Mouse (Mus musculus) natural killer cell, adult 2 months (primary cell): ENCODE measurements at regions not wholly inside any gene's neighbourhood (a gene's known extent, or its start where the extent isn't known, plus 50 kb on each side); places are given as distances from the start of the nearest gene placed in this dataset.

Source experiments
- DNase-seq, 2 experiments: peaks; one replicate each; pipeline ENCODE4 v3.0.0; 2022; ENCODE audit warnings: low spot score in 2 of 2

DNA sequence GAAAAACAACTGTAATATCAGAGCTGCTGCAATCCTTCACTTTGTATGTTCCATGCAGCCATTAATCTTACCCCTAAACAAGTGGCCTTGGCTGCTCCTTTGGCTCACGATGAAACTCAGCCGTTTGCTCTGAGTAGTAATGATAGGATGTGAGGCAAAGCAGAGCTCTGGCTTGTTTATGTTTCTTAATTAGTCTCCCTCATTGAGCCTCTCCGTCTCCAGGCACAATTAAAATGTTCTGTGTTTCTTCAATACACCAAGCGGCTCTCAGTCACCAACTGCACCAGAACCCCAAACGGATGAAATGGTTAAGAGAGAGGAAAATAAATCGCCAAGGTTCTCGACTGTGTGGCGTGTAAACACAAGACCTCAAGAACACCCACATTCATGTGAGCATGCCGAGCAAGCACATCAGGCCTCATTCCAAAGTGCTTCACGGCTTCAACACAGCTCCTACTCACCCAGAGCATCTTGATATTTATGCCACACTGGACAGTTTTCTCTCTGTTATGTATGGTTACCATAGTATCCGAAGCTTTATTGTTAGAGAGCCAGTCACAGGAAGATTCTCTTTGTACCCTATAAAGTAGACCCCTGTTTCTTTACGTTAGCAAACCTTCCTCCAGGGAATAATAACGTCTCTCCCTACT lies 280.4 kb downstream of the Lyplal1 start:
- DNase-seq, result no peak

DNA sequence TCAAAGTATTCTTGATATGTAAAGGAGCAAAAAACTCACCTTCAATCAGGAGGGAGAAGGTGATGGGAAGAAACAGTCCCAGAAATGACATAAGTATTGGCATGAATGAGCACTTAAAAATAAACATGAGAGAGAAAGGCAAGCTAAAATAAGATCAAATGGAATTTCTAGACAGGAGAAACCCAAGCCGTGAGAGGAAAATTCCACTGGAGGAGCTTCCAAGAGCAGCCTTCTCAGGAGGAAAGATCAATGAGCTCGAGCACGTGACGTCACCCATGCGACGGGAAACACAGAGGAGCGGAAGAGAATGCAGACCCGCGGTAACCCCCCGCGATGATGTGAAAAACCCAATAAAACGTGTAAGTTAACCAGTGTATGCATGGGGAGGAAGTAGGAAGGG lies 274.6 kb downstream of the Lyplal1 start:
- DNase-seq, result no peak

DNA sequence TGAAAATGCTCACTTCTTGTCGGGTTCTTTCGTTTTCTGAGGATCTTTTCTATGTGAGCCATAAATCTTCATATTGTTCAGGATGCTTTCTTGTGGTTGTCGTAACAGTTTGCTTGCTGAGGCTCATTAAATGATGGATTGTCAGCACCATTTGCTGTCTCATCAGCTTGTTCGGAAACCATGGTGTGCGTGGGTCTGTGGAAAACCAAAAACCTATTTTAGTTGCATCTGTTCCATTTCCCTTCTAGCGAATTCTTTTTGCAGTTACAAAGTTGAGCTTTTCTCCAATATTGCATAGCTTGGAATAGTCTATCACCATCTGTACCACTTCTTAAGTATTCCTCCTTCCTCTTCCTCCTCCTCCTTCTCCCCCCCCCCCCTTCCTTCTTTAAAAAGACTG lies 269.9 kb downstream of the Lyplal1 start:
- DNase-seq, result no peak

DNA sequence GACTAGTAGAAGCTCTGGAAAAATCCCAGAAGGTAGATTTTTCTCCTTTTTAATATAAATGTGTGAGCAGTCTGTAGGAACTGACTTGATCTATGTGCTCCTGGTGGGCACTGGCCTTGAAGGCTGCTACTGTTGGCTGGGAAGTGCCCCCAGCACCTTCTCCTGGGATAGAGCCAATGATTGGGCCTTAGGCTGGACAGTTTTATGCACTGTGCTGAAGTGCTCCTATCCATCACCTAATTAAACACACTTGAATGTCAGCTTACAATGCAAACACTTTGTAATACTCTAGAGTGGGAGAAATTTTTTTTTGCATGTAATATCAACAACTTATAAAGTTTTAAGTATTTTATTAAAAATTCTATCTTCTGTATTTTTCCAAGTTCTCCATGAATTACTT lies 266.5 kb downstream of the Lyplal1 start:
- DNase-seq, result no peak

DNA sequence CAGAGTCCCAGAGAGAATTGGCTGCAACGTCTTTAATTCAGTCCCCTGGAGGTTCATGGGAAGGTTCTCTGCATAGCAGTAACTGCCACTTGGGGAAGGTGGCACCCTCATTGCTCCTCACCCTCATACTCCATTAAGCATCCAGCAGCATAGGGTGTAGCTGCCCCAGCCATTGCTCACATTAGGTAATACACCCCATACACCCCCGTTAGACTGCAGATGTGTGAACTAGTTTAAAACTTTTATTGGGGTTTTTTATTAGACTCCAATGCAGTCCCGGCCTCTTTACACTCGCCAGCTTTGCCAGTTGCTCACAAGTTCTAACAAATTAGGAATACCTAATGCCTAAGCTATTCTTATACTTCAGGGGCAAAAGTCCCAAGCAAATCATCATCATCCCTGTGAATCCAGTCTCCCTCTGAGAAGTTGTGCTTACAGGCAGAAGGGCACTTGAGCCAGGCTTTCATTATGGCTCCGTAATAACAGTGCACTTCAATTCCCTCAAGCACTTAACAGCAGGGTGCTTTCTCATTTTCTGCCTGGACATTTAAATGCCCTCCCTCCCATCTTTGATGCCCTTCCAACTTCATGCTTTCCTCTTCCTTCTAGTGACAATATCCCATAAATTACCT lies 265.7 kb downstream of the Lyplal1 start:
- no peak for DNase-seq

DNA sequence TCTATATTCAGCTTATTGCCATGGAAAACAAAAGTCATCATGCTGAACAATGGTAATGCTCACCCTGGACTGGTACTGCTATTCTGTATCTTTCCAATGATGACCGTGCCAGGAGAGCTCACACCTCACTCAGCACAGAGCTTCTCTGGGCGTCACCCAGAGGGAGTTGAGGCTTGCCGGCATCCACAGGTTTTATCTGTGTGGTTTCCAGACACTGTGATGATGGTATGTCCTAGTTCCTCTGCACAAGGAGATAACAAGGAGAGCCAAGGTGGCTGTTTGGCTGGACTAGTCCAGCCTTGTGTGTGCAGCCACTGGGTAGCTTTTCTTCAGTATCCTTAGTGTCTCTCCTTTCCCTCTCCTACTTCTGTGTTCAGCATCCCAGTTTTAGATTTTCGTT lies 255.4 kb downstream of the Lyplal1 start:
- DNase-seq, result no peak

DNA sequence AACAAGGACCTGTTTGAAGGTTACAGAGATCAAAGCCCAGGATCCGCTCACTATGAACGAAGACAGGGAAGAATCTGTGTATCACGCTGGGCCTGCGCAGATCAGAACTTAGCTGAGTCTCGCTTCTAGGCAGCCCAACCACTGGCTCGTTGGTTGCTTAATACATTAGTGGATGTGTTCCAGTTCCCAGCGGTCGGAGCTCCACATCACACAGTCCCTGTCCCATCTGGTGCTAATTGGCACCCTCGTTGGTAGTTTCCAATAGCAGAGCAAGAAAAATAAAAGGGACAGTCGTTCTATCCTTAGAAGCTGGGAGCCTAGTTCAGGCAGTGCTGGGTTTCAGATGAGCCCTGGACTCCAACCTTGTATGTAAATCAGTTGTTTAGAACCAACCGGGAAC lies 251.2 kb downstream of the Lyplal1 start:
- DNase-seq, result no peak

DNA sequence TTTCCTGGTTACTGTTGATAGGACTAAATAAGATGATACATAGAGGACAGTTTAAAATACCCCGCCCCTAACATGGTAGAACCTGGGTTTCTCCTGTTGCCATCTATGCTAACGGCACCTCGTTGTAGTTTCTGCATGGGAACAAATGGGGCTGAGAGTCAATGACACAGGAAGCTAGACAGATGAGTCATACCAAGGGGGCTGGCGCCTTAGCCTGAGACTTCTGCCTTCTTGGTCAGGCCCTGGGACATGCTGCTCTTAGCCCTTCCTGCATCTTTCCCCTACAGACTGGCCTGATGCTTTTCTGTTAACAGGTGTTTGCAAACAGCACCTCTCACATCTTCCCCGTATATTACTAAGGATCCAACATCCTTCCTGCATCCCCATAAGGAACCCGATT lies 250.5 kb downstream of the Lyplal1 start:
- DNase-seq, result no peak

DNA sequence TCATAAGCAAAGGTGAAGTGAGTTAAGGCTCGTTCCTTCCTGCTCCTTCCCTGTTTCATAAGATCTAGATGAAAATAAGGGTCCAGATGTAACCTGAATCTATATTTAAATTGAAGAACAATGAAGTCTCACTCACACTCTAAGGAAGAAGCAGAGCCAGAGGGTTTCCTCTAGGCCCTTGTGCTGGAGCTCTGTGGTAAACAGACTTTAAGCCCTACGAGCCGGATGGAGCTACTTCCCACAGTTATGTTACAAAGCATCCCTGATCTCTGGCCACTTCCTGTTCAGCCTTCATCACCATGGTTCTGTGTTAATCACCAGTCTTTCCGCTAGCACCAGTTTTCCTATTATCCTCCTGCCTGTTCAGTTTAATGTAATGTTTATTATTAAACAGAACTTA lies 250.1 kb downstream of the Lyplal1 start:
- DNase-seq, result no peak

DNA sequence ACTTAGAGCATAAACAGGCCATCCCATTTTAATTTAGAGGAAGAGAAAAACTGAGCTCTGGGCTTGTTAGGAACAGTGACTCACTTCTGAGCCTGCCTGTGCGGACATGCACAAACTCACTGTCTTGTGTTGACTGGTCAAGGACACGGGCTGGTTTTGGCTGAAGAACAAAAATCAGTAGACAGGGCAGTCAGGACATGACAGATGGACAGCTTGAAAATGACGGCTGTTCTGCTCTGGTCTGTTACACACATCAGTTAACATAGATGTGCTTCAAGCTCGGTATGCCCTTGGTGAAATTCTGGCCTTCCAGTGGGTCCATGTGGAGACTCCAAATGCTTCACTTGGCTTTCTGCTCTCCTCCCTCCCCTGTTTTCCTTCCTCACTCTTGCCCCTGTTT lies 248.4 kb downstream of the Lyplal1 start:
- DNase-seq, result no peak

DNA sequence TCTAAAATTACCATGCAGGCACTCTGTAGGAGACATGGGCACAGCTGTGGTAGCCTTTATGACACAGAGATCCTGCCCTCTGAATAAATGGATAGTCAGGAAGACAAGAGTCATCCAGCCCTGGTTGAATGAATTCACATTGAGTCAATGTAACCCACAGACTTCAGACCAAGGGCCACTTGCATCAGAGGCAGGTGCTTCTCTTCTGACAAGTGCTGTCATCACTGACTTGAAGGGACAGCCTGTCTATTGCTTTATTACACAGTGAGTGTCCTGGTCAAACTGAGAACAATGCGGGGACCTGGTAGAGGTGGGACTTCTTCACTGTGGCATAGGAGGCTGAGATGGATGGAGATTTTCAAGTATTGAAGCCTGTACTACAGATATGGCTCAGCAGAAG lies 230.1 kb downstream of the Lyplal1 start:
- DNase-seq, result no peak

DNA sequence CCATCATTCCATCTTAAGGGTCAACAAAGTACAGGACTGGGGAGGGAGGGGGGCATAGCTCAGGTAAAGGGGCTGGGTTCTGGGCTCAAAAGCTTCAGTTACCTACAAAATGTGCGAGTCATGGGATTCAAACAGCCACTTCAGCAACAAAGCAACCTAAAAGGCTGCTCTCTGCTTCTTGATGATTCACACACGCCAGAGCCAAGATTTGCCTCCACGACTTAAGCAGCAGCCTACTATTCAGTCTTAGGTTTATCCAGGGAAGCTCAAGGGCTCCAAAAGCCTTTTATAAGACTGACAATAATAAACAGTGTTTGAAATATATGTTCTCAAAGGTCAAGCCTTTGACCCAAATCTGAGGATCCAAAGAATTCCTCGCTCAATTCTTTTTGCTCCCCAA lies 225.3 kb downstream of the Lyplal1 start:
- DNase-seq, result no peak

DNA sequence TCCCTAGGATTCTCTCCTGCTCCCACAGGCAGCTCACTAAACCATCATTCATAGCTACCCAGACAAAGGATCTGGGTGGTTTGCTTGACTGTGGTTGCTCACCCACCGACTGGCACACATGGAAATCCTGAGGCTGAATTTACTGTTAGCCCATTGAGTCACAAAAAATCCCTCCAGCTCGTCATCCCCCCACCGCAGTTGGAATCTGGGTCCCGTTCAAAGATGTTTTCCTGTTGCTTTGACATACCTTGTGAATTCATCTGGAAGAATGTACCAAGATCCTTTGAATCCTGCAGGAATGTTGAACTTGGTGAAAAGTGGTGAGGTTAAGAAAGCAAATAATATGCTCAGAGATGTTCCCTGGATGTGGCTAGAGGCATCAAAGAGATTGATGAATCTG lies 223.7 kb downstream of the Lyplal1 start:
- no peak for DNase-seq

DNA sequence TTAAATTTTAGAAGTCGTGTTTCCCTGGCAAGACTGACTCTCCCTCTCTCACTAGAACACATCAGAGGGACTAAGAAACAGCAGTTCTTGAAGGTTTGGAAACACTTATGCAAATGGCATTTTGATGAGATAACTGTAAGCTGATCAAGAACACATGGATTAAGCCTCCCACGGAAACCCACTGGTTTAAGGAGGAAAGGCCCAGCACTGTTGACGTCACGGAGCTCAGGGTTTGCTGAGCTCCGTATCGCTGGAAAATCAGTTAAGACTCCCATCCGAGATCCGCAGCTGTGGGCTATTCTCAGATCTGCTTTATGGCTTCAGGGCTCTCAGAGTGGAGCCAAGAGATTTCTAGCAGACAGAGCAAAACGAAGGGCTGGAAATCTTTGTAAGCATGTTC lies 218.6 kb downstream of the Lyplal1 start:
- no peak for DNase-seq

DNA sequence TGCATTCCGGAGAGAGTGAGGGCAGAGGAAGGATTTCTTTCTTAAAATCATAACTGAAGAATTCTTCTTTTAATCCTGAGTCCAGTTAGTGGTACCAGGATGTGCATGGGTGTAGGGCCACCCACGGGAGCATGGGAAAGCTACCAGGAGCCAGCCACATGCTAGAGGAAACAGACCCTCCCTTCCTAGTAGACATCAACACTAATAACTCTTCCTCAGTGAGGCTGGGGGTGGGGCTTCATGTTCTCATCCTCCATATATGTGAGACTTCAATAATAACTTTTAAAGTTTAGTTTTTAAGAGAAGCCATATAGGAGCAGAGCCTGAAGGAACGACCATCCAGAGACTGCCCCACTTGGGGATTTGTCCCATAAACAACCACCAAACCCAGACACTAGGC lies 216.8 kb downstream of the Lyplal1 start:
- DNase-seq, result no peak

DNA sequence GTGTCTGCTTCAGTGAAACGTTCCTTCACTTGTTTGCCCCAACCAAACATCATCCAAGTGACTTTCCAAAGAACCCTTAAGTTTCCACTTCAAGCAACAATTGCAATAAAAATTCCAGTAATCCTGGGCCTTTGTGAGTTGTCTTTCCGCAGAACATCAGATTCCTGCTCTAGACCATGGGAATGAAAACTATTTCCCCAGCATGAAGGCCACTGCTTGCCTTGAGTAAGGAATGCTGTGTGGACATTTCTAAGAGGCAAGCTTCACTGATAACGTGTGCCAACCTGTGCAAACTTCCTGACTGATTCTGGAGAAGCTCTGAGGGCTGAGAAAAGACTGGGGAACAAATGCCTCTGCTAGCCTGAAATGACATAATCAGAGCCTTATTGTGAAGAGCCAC lies 214.7 kb downstream of the Lyplal1 start:
- no peak for DNase-seq

DNA sequence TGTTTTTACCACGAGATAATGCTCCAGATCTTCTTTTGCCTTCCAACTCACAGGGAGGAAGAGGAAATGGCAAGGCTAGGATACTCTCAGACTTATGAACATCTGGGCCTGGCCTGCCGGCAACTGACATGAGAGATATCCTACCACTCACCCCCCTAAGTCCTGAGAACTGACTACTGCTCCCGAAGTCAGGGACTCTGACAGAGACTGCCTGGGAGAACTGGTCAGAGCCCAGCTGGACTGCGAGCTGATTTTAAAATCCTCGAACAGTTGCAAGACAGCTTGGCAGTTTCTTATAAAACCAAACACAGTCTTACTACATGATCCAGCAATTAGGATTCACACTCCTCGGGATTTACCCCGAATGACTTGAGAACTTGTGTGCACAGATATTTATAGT lies 211.4 kb downstream of the Lyplal1 start:
- DNase-seq, result no peak

DNA sequence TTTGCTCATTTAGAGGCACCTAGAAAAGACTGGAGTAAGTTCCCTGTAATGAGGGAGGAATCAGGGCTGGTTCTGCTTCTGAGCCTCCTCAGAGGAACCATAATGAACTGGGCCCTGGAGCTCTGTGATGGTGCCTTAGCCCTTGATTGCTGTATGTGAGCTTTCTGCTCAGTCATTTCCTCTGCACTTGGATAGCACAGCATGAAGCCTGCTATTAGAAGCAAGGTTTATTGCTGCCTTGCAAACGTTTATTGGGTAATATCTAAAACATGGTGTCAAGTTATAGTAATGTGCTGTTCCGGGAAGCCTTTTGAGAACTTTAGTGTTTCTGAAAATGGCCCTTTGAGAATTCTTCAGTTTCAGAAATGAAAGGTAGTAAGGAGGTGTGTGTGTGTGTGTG lies 201.5 kb downstream of the Lyplal1 start:
- DNase-seq, result no peak

DNA sequence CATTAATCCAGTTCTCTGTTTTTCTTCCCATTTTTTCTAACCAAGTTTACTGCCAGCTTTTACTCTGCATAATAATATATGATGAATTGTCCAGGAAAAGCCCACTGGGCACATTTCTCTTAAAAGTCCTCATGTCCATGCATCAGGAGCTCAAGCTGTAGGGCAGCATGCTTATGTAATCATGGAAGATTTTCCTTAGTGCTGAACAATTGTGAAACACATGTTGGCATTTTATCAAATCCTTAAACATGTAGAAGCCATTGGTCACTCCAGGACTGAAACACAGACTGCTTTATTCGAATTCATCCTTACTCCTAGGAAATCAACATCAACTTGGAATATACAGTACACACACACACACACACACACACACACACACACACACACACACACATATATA lies 198.4 kb downstream of the Lyplal1 start:
- DNase-seq, result no peak

DNA sequence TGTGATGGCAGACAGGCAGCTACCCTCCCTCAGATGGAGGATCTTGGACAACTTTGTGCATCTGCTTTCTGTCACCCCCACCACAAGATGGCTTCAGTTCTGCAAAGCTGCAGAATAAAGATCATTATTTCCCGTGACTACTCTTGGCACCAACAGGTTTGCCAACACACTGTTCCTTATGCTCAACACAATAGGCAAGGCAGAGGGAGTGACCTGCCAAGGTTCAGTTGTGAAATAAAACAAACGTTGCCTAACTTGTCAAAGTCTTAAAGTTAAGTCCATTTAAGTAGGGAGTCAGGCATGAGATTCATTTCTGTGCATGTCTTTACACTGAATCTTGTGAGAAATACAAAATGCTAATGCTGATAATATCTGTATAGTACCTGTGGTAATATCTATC lies 193.4 kb downstream of the Lyplal1 start:
- no peak for DNase-seq

DNA sequence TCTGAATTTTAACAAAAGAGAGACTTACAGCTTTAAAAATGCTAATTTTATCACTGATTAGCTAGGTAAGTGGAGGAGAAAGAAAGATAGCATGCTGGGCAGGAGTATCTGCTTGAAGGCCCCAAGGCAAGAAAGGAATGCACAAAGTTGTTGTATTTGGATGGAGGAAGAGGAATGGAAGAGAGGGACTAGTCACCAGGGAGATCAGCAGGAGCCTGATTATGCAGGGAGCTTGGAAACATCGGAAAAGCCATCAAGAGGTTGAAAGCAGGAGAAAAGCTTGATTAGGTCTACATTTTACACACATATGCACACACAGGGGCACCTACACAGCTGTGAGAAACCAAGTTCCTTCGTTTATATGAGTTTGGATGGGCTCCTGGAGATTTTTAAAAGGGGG lies 188.1 kb downstream of the Lyplal1 start:
- DNase-seq, result no peak

DNA sequence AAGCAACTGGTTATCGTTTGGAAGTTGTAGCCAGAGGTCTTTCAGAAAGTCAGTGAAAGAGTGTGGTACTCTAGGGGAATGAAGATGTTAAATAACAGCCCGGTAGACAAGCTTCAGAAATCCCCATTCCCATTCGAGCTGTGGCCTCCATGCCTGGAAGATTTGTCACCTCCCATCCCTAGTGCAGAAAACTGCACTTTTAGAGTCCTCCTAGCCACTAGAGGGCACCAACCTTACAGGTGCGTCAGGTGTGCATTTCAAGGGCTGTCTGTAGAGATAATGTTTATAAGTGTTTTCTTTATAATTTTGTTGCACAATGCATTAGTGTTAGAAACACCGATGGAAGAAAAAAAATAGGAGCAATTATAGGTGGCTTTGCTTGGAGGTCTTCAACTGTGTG lies 187.3 kb downstream of the Lyplal1 start:
- no peak for DNase-seq

DNA sequence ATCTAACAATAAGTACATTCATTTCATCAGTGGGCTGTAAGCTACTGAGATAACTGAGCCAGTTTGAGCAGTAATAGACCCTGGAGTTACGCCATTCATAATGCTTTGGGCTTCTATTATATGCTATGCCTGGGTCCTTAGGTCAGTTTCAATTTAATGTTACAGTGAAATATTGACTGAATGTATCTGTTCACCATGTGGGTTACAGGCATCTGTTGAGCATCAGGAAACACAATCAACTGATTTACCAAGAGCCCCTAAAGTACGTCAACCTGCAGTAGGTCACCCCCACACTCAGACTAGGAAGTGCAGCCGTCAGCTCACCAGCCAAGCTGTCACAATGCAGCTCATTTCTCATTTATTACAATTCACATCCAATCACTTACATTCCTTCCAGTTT lies 183.5 kb downstream of the Lyplal1 start:
- DNase-seq, result no peak

DNA sequence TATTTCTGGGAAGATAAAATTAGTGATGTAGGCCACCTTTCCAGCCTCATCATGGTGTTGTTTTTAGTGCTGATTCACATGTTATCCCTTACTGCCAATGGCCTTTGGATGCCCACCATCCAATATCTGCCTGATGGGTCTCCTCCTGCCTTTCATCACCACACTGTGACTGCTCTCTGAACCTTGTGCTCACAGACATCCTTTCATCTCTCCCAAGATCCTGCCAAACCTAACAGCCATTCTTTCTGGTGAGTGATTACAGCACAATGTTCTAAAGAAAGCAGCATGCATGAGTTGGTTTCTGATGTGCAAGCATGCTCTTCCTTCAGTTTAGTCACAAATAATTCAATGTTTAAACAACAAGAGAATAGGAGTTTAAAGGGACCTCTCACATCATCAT lies 180.1 kb downstream of the Lyplal1 start:
- no peak for DNase-seq
